Mouse (Mus musculus) liver, embryonic 11.5 days (tissue): ENCODE measurements around the gene Gm49403. TPM values are rescaled to one million over a fixed set of nuclear protein-coding genes. Genes with fewer than 3 reads are reported as not detected.
"Not testable (repeated sequence)": the region's sequence is repeated elsewhere in the genome, so short reads cannot be mapped to it uniquely, and the experiment has no call there.

Experiments used
- ATAC-seq: fragments of 200-750 bp; cut with Nextera tagmentation; replicated peaks from 2 replicates; pipeline ENCODE4 v1.8.0; 2017; ENCODE audit warnings: moderate number of reproducible peaks, mild to moderate bottlenecking, moderate TSS enrichment, moderate library complexity; ENCODE audit not compliant: low FRiP score
- DNase-seq: peaks from one replicate; pipeline ENCODE4 v3.0.0-alpha.2; 2017; ENCODE audit warnings: low spot score
- H3K27ac ChIP-seq: fragments of 300-500 bp; sonication (generic); 2 replicates; pipeline ENCODE4 v1.5.1; 2014; ENCODE audit warnings: mild to moderate bottlenecking, low read depth, low read length, control low read depth
- H3K27me3 ChIP-seq: fragments of 300-500 bp; sonication (generic); replicated peaks from 2 replicates; pipeline ENCODE4 v1.6.1; 2014; ENCODE audit warnings: low read length, mixed read lengths; ENCODE audit not compliant: control insufficient read depth, insufficient read depth
- H3K36me3 ChIP-seq: fragments of 300-500 bp; sonication (generic); 2 replicates; pipeline ENCODE4 v1.6.1; 2014; ENCODE audit warnings: mild to moderate bottlenecking, low read length, moderate library complexity, mixed read lengths; ENCODE audit not compliant: control insufficient read depth, insufficient read depth
- H3K4me1 ChIP-seq: fragments of 300-500 bp; sonication (generic); replicated peaks from 2 replicates; pipeline ENCODE4 v1.6.1; 2014; ENCODE audit warnings: low read length, mixed read lengths; ENCODE audit not compliant: control insufficient read depth, insufficient read depth
- H3K4me2 ChIP-seq: fragments of 300-500 bp; sonication (generic); 2 replicates; pipeline ENCODE4 v1.6.1; 2014; ENCODE audit warnings: mild to moderate bottlenecking, control low read depth, moderate library complexity
- H3K4me3 ChIP-seq: fragments of 300-500 bp; sonication (generic); 2 replicates; pipeline ENCODE4 v1.5.1; 2014; ENCODE audit warnings: low read depth, low read length, control low read depth
- H3K9ac ChIP-seq: fragments of 300-500 bp; sonication (generic); 2 replicates; pipeline ENCODE4 v1.6.1; 2014; ENCODE audit warnings: low read depth, low read length, control low read depth
- H3K9me3 ChIP-seq: fragments of 300-500 bp; sonication (generic); 2 replicates; pipeline ENCODE4 v1.6.1; 2016; ENCODE audit warnings: low read length, inconsistent platforms, mixed read lengths; ENCODE audit not compliant: control insufficient read depth
- WGBS: fragments of 180-500 bp; shearing (Covaris S2); extraction: QIAGEN DNeasy Blood & Tissue Kit; methylation state at CpG from one replicate; pipeline ENCODE4 v1.1.7; 2014; 5-methylcytosine and 5-hydroxymethylcytosine counted together
- polyA plus RNA-seq: library from polyadenylated mRNA; unstranded; fragments of >200 nt; fragmentation: Nextera tagmentation; extraction: Ambion mirVana; gene quantifications from 2 replicates; pipeline ENCODE4 v1.2.1, GENCODE M21; 2014

Gm49403 gene
- polyA plus RNA-seq, 1 experiment from 2014 or later: not detected

GRCm38 (mm10) chr19:8881034-8881392 lies 2.7 kb upstream of the Gm49403 start:
- H3K27ac ChIP-seq: no peak overlapping the region
- H3K4me2 ChIP-seq: peak overlapping the region; percentile 92
- peaks cover 8% of the 10 kb centered on the region for H3K4me1 ChIP-seq
- H3K36me3 ChIP-seq: peaks cover 12% of the 10 kb centered on the region
- no peak for ATAC-seq
- H3K9me3 ChIP-seq: no peaks in the 10 kb centered on the region
- H3K27me3 ChIP-seq: no peaks in the 10 kb centered on the region
- H3K9ac ChIP-seq: peak overlapping the region; percentile 95
- DNase-seq: no peak
- WGBS: 15% methylated on average over 3 of the region's 3 CpGs
- peak overlapping the region; percentile 94 for H3K4me3 ChIP-seq

DNA sequence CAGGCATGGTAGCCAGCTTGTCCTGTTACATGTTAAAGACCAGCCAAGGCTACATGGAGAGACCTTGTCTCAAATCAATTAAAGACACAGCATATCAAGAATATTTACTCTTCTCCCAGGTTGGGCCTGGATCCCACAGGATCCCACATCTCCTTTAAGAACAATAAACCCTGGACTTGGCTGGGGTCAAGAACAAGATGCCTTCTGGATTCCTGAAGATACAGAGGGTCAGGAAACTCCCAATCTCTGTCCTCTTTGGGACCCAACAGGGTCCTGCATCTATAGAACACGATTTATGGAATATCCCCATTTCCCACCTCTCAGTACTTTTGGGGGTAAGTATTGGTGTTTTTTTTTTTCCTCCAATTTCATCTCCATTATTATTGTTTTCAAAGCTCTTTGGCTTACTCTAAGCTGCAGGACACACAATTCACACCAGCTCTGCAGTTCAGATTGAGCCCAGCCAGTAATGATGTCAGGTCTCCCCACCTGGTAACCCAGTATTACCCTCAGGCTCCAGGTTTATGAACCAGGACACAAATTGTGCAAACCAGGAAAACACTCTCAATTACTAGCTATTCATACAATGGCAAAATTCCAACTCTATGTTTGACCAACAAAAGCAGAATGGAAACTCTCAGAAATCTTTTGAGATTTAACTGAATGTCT lies 3.3 kb downstream of the Gm49403 start:
- Histone ChIP-seq H3K4me3 (peak overlapping the region; percentile 73), H3K27ac (peak overlapping the region; percentile 92), H3K36me3 (peaks cover 4% of the 10 kb centered on the region; the same call in 1 of the 2 replicates), H3K9me3 (no peaks in the 10 kb centered on the region), H3K4me1 (peaks cover 6% of the 10 kb centered on the region; the same call in 1 of the 2 replicates), H3K4me2 (peak overlapping the region; percentile 88), H3K27me3 (no peaks in the 10 kb centered on the region), H3K9ac (peak overlapping the region; percentile 93)
- ATAC-seq: no peak
- 44% methylated on average over 1 of the region's 1 CpGs for WGBS
- DNase-seq: no peak

- Histone ChIP-seq H3K27ac (peak overlapping the region; percentile 92), H3K27me3 (no peaks in the 10 kb centered on the region), H3K36me3 (peaks cover 4% of the 10 kb centered on the region; the same call in 1 of the 2 replicates), H3K9ac (peak overlapping the region; percentile 93), H3K4me3 (peak overlapping the region; percentile 73), H3K4me1 (peaks cover 6% of the 10 kb centered on the region; the same call in 1 of the 2 replicates), H3K9me3 (no peaks in the 10 kb centered on the region), H3K4me2 (peak overlapping the region; percentile 88)
- DNase-seq: no peak
- no peak for ATAC-seq
- 13% methylated on average over 19 of the region's 19 CpGs for WGBS
Observed at GRCm38 (mm10) chr19:8887585-8888463, 4.1 kb downstream of the Gm49403 start.

- no peaks in the 10 kb centered on the region for H3K27me3 ChIP-seq
- under 1% methylated on average over 58 of the region's 58 CpGs for WGBS
Observed at GRCm38 (mm10) chr19:8888511-8889385, 5.0 kb downstream of the Gm49403 start, which contains the start of the genes 1810009A15Rik and Gm49416. 1810009A15Rik (plus strand) TSS chr19:8888853. Gm49416 (plus strand) TSS chr19:8888926.

GRCm38 (mm10) chr19:8892829-8893766 lies 9.4 kb downstream of the Gm49403 start, which contains the start of gene Ints5:
Ints5 (plus strand) TSS chr19:8893005.
- Histone ChIP-seq H3K36me3 (peaks cover 17% of the 10 kb centered on the region; the same call in 1 of the 2 replicates), H3K4me2 (peak within 1 kb of the TSS; percentile 70), H3K4me3 (peak within 1 kb of the TSS; percentile 80), H3K4me1 (peaks cover 19% of the 10 kb centered on the region), H3K27ac (peak within 1 kb of the TSS; percentile 92), H3K9me3 (no peaks in the 10 kb centered on the region), H3K9ac (peak within 1 kb of the TSS; percentile 92), H3K27me3 (no peaks in the 10 kb centered on the region)
- ATAC-seq (peak; percentile 69), DNase-seq (peak; percentile 86)
- 2% methylated on average over 54 of the region's 54 CpGs for WGBS

More at GRCm38 (mm10) chr19:8888511-8889385, 5.0 kb downstream of the Gm49403 start, which contains the start of the genes 1810009A15Rik and Gm49416:
- ATAC-seq (peak; percentile 86), DNase-seq (peak; percentile 94)
- peak within 1 kb of the TSS; percentile 92 for H3K27ac ChIP-seq
- peaks cover 4% of the 10 kb centered on the region; the same call in 1 of the 2 replicates for H3K36me3 ChIP-seq
- H3K4me1 ChIP-seq: peaks cover 6% of the 10 kb centered on the region; the same call in 1 of the 2 replicates
- peak within 1 kb of the TSS; percentile 88 for H3K4me2 ChIP-seq
- peak within 1 kb of the TSS; percentile 73 for H3K4me3 ChIP-seq
- H3K9me3 ChIP-seq: no peaks in the 10 kb centered on the region
- peak within 1 kb of the TSS; percentile 93 for H3K9ac ChIP-seq

DNA sequence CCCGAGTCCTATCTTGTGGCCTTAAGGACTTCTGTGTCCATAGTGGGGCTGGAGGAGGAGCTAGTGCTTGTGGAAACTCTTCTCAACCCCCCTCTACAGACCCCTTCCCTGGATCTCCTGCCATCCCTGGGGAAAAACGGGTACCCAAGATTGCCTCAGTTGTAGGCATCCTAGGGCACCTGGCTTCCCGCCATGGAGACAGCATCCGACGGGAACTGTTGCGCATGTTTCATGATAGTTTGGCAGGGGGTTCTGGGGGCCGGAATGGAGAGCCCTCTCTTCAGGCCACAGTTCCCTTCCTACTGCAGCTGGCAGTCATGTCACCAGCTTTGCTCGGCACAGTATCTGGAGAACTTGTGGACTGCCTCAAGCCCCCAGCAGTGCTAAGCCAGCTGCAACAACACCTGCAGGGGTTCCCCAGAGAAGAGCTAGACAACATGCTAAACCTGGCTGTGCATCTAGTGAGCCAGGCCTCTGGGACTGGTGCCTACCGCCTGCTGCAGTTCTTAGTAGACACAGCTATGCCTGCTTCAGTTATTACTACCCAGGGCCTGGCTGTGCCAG lies 11.7 kb downstream of the Gm49403 start:
- H3K36me3 ChIP-seq: peaks cover 16% of the 10 kb centered on the region; the same call in 1 of the 2 replicates
- 88% methylated on average over 9 of the region's 9 CpGs for WGBS
- H3K4me1 ChIP-seq: peaks cover 25% of the 10 kb centered on the region
- H3K4me3 ChIP-seq: 0 out of 2 replicates have a peak overlapping the region, but pooled peaks have one; percentile 12
- no peak overlapping the region for H3K4me2 ChIP-seq
- H3K27me3 ChIP-seq: no peaks in the 10 kb centered on the region
- H3K9me3 ChIP-seq: no peaks in the 10 kb centered on the region
- ATAC-seq: no peak
- no peak for DNase-seq
- H3K27ac ChIP-seq: no peak overlapping the region
- H3K9ac ChIP-seq: no peak overlapping the region; the same call in 1 of the 2 replicates

DNA sequence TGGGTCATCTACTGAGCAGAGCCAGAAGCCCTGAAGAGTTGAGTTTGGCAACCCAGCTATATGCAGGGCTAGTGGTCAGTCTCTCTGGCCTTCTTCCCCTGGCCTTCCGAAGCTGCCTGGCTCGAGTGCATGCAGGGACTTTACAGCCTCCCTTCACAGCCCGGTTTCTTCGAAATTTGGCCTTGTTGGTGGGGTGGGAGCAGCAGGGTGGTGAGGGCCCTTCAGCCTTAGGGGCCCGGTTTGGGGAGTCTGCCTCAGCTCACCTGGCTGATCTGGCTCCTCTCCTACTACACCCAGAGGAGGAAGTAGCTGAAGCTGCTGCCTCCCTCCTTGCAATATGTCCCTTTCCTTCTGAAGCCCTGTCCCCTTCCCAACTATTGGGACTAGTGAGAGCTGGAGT lies 12.5 kb downstream of the Gm49403 start:
- not testable (repeated sequence) for H3K9me3 ChIP-seq, ATAC-seq, DNase-seq, H3K4me3 ChIP-seq, H3K27me3 ChIP-seq, H3K27ac ChIP-seq
- peak overlapping the region; percentile 3; the same call in 1 of the 2 replicates for H3K9ac ChIP-seq
- WGBS: 89% methylated on average over 5 of the region's 5 CpGs
- H3K36me3 ChIP-seq: peaks cover 13% of the 10 kb centered on the region; the same call in 1 of the 2 replicates
- H3K4me2 ChIP-seq: peak overlapping the region; percentile 87
- H3K4me1 ChIP-seq: peaks cover 25% of the 10 kb centered on the region
